9 mouse cellular contexts compared by ENCODE assay signal in genomic region chr4:134799272-134799671, GRCm38 (mm10). TPM values are rescaled to one million over a fixed set of nuclear protein-coding genes. Genes with fewer than 3 reads are reported as not detected.
A peak's percentile ranks its signal among the peaks of the same experiment; 100 is the strongest.
DNase-seq lines count a peak whose midpoint lies in the region; TF ChIP-seq lines count a peak whose summit lies in the region.
"Had no signal": no experiment of that assay in that cellular context is flagged by ENCODE, and none has a peak within 500 bp of the region (broad histone marks: within the 10 kb centered on the region; RNA-seq: fewer than 3 reads in every experiment).

No protein-coding gene starts in this region.

- 2% methylated on average over 4 of the region's 4 CpGs for WGBS in large intestine, adult 2 months

- DNase-seq in ES-CJ7 (ENCODE audit: low read depth, low spot score): peak; percentile 78
- DNase-seq in heart, postnatal 10 days: peak; percentile 73 to 82
- peak; percentile 32 for DNase-seq in large intestine, adult 2 months (ENCODE audit: low read depth, low spot score)
- peak; percentile 83 for DNase-seq in lung, postnatal 36 days
- peak; percentile 54 for DNase-seq in right cerebral cortex, adult 18-20 months
- DNase-seq in urinary bladder, postnatal 36 days (ENCODE audit: low spot score in 2 of 2): peak; percentile 51 to 65

- peak; percentile 93 for TF ChIP-seq CTCF in bone marrow macrophage, adult 2 months (IDR thresholded peaks at IDR 0.05; ENCODE audit: low read depth, low read length)
- TF ChIP-seq CTCF in embryonic fibroblast, embryonic 13.5 days (IDR thresholded peaks at IDR 0.05; ENCODE audit: borderline replicate concordance, insufficient read depth, low read length): peak; percentile 95

- intact Hi-C loops in heart, postnatal 10 days (cut with DNase I): loop anchor here (1.0 kb wide), 1 partner anchor 256 kb away; no protein-coding TSS in a partner anchor

- peaks cover 3% of the 10 kb centered on the region for H3K4me1 ChIP-seq in bone marrow macrophage, adult 2 months (ENCODE audit: control insufficient read depth, insufficient read depth, low read length)
- no peaks in the 10 kb centered on the region for H3K4me1 ChIP-seq in embryonic fibroblast, embryonic 13.5 days (ENCODE audit: control insufficient read depth, insufficient read depth, low read length)

- no peak for TF ChIP-seq POLR2A in bone marrow macrophage, adult 2 months (IDR thresholded peaks at IDR 0.05; ENCODE audit: borderline replicate concordance, low read depth, low read length)
- TF ChIP-seq POLR2A in embryonic fibroblast, embryonic 13.5 days (IDR thresholded peaks at IDR 0.05; ENCODE audit: low read depth, low read length): no peak

- H3K27ac ChIP-seq in bone marrow macrophage, adult 2 months (ENCODE audit: insufficient read depth, low read depth, low read length): no peak overlapping the region
- H3K27ac ChIP-seq in embryonic fibroblast, embryonic 13.5 days (ENCODE audit: insufficient read depth, low read length): no peak overlapping the region

- no peak overlapping the region for H3K4me3 ChIP-seq in bone marrow macrophage, adult 2 months (ENCODE audit: insufficient read depth, low read length)
- no peak overlapping the region for H3K4me3 ChIP-seq in embryonic fibroblast, embryonic 13.5 days (ENCODE audit: insufficient read depth, low read length)
- H3K4me3 ChIP-seq: limb, embryonic 13.5 days had no signal

RNA-seq across cellular contexts. Expression of gene Ldlrap1, which starts 31.4 kb away (rescaled TPM):
- polyA plus RNA-seq in bone marrow macrophage, adult 2 months (2012; ENCODE audit: insufficient read depth, insufficient read length, missing spikeins): 34.0 and 36.2 TPM in 2 replicates
- 13.3 and 16.5 TPM in 2 replicates for polyA plus RNA-seq in embryonic fibroblast, embryonic 13.5 days (2011; ENCODE audit: insufficient read length, low read depth, missing spikeins)
- total RNA-seq in heart, postnatal 10 days (2021): 10 to 100 TPM; 21.8 to 24.3 TPM
- polyA plus RNA-seq in large intestine, adult 2 months (2012; rRNA removed): 7.3 and 9.3 TPM in 2 replicates

RNA-seq across cellular contexts. Expression of gene Maco1, which starts 53.9 kb away (rescaled TPM):
- 26.7 and 30.8 TPM in 2 replicates for polyA plus RNA-seq in bone marrow macrophage, adult 2 months (2012; ENCODE audit: insufficient read depth, insufficient read length, missing spikeins)
- polyA plus RNA-seq in embryonic fibroblast, embryonic 13.5 days (2011; ENCODE audit: insufficient read length, low read depth, missing spikeins): 38.6 and 42.3 TPM in 2 replicates
- total RNA-seq in heart, postnatal 10 days (2021): 10 to 100 TPM; 24.9 to 25.9 TPM
- 5.3 and 7.5 TPM in 2 replicates for polyA plus RNA-seq in large intestine, adult 2 months (2012; rRNA removed)

Comparison
In these comparisons a context has a peak if more than half of its experiments do, and no peak if none do; other contexts are left out.
1. DNase-seq: peak in every context shown above with its lines; median percentile 83 in lung, postnatal 36 days; 78 in ES-CJ7; 78 in heart, postnatal 10 days; 58 in urinary bladder, postnatal 36 days; 54 in right cerebral cortex, adult 18-20 months; 32 in large intestine, adult 2 months.